Mouse (Mus musculus) spleen, adult 2 months (tissue): ENCODE measurements at regions not wholly inside any gene's neighbourhood (a gene's known extent, or its start where the extent isn't known, plus 50 kb on each side); places are given as distances from the start of the nearest gene placed in this dataset.

Source experiments
- DNase-seq, 2 experiments: peaks; one replicate each; pipeline versions ENCODE4 v3.0.0 to v3.0.0-alpha.2; 2012 to 2021; ENCODE audit warnings: low spot score in 2 of 2, low read depth in 1 of 2
- H3K27ac ChIP-seq: fragments of 200-500 bp; 2 replicates; pipeline ENCODE4 v1.5.1; 2012; ENCODE audit warnings: low read length, inconsistent platforms; ENCODE audit not compliant: insufficient read depth
- H3K27me3 ChIP-seq: fragments of 200-500 bp; 2 replicates; pipeline ENCODE4 v1.6.1; 2012; ENCODE audit warnings: mild to moderate bottlenecking, moderate library complexity, low read length, inconsistent platforms; ENCODE audit not compliant: control insufficient read depth, insufficient read depth
- H3K36me3 ChIP-seq: fragments of 200-500 bp; 2 replicates; pipeline ENCODE4 v1.6.1; 2012; ENCODE audit warnings: mild to moderate bottlenecking, low read length, inconsistent platforms; ENCODE audit not compliant: control insufficient read depth, insufficient read depth
- H3K4me1 ChIP-seq: fragments of 200-500 bp; 2 replicates; pipeline ENCODE4 v1.6.1; 2011; ENCODE audit warnings: inconsistent platforms; ENCODE audit not compliant: control insufficient read depth, insufficient read depth, insufficient read length
- H3K4me3 ChIP-seq: fragments of 200-500 bp; 2 replicates; pipeline ENCODE4 v1.5.1; 2011; ENCODE audit warnings: mild to moderate bottlenecking, inconsistent platforms; ENCODE audit not compliant: insufficient read depth, insufficient read length; ENCODE audit errors: extremely low read depth
- CTCF ChIP-seq: fragments of 200-500 bp; IDR thresholded peaks from 2 replicates; pipeline ENCODE4 v1.5.1; 2011; ENCODE audit warnings: mild to moderate bottlenecking, inconsistent platforms; ENCODE audit not compliant: insufficient read depth, insufficient read length, insufficient replicate concordance; ENCODE audit errors: extremely low read depth
- POLR2A ChIP-seq: fragments of 200-500 bp; IDR thresholded peaks from 2 replicates; pipeline ENCODE4 v1.6.1; 2011; ENCODE audit warnings: low read depth, low read length, inconsistent platforms
- WGBS: fragments of 180-500 bp; shearing (Covaris S2); methylation state at CpG from one replicate; pipeline ENCODE4 v1.1.7; 2018; 5-methylcytosine and 5-hydroxymethylcytosine counted together

- Histone ChIP-seq H3K4me1 (no peaks in the 10 kb centered on the region), H3K4me3 (no peak overlapping the region), H3K27me3 (no peaks in the 10 kb centered on the region), H3K27ac (no peak overlapping the region), H3K36me3 (no peaks in the 10 kb centered on the region)
- WGBS, result 74% methylated on average over 5 of the region's 5 CpGs
- TF ChIP-seq CTCF, result no peak
- DNase-seq, result no peak
These were observed 703.8 kb downstream of the Inhba start for GRCm38 (mm10) chr13:16715296-16715960.

GRCm38 (mm10) chr13:16716340-16716739 is 704.7 kb downstream of the Inhba start:
- H3K27me3 ChIP-seq, result no peaks in the 10 kb centered on the region
- no peaks in the 10 kb centered on the region for H3K36me3 ChIP-seq
- TF ChIP-seq POLR2A (no peak), CTCF (no peak)
- H3K27ac ChIP-seq, result no peak overlapping the region
- DNase-seq, result no peak
- WGBS, result 81% methylated on average over 6 of the region's 6 CpGs
- H3K4me1 ChIP-seq, result no peaks in the 10 kb centered on the region
- no peak overlapping the region for H3K4me3 ChIP-seq

- Histone ChIP-seq H3K27ac (no peak overlapping the region), H3K36me3 (no peaks in the 10 kb centered on the region), H3K4me3 (no peak overlapping the region), H3K27me3 (no peaks in the 10 kb centered on the region), H3K4me1 (no peaks in the 10 kb centered on the region)
- no peak for DNase-seq
- TF ChIP-seq CTCF, result no peak
- no peak for TF ChIP-seq POLR2A
- WGBS, result 81% methylated on average over 5 of the region's 5 CpGs
These were observed 705.4 kb downstream of the Inhba start for GRCm38 (mm10) chr13:16716796-16717749.

GRCm38 (mm10) chr13:16720090-16720489 is 708.4 kb downstream of the Inhba start:
- no peaks in the 10 kb centered on the region for H3K27me3 ChIP-seq
- no peak overlapping the region for H3K27ac ChIP-seq
- no peak for TF ChIP-seq CTCF
- no peak for TF ChIP-seq POLR2A
- no peaks in the 10 kb centered on the region for H3K36me3 ChIP-seq
- no peaks in the 10 kb centered on the region for H3K4me1 ChIP-seq
- DNase-seq, result no peak
- H3K4me3 ChIP-seq, result no peak overlapping the region
- WGBS, result 71% methylated on average over 2 of the region's 2 CpGs

GRCm38 (mm10) chr13:16725350-16725749 is 713.7 kb downstream of the Inhba start:
- DNase-seq, result no peak
- no peaks in the 10 kb centered on the region for H3K27me3 ChIP-seq
- no peak overlapping the region for H3K4me3 ChIP-seq
- H3K27ac ChIP-seq, result no peak overlapping the region
- H3K4me1 ChIP-seq, result no peaks in the 10 kb centered on the region
- no peaks in the 10 kb centered on the region for H3K36me3 ChIP-seq
- TF ChIP-seq POLR2A (no peak), CTCF (no peak)
- WGBS, result 87% methylated on average over 5 of the region's 5 CpGs

DNA sequence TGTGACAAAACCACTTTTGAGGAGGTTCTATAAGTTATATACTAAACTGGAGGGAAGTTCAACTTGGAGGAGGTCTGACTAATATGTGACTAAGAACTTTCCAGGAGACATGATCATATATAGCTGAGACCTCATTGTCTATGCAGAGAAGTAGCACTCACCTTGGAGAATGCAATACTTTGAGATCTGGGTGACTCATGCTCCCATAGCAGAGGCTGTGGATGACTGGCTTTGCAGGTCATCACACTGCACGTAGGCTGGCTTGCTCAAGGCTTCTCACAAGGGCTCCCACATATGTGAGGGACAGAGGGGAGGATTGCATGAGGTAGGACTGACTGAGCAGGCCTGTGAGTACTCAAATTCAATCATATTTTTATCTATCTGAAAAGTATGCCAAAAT is 726.7 kb downstream of the Inhba start:
- no peak for DNase-seq
- Histone ChIP-seq H3K4me3 (no peak overlapping the region), H3K4me1 (no peaks in the 10 kb centered on the region), H3K36me3 (no peaks in the 10 kb centered on the region), H3K27me3 (no peaks in the 10 kb centered on the region), H3K27ac (no peak overlapping the region)
- 92% methylated on average over 1 of the region's 1 CpGs for WGBS
- TF ChIP-seq CTCF, result no peak
- no peak for TF ChIP-seq POLR2A

- Histone ChIP-seq H3K27ac (no peak overlapping the region), H3K27me3 (no peaks in the 10 kb centered on the region), H3K4me1 (no peaks in the 10 kb centered on the region), H3K36me3 (no peaks in the 10 kb centered on the region), H3K4me3 (no peak overlapping the region)
- 90% methylated on average over 3 of the region's 3 CpGs for WGBS
- TF ChIP-seq POLR2A (no peak), CTCF (no peak)
- no peak for DNase-seq
These were observed 727.9 kb downstream of the Inhba start for GRCm38 (mm10) chr13:16739563-16739962.
